Mouse (Mus musculus): ENCODE results near the gene Acsbg2. TPM values are rescaled to one million over a fixed set of nuclear protein-coding genes. Genes with fewer than 3 reads are reported as not detected.
A peak's percentile ranks its signal among the peaks of the same experiment; 100 is the strongest.

Gene Acsbg2
- polyA plus RNA-seq, 1 experiment from 2014 or later: not detected

DNA sequence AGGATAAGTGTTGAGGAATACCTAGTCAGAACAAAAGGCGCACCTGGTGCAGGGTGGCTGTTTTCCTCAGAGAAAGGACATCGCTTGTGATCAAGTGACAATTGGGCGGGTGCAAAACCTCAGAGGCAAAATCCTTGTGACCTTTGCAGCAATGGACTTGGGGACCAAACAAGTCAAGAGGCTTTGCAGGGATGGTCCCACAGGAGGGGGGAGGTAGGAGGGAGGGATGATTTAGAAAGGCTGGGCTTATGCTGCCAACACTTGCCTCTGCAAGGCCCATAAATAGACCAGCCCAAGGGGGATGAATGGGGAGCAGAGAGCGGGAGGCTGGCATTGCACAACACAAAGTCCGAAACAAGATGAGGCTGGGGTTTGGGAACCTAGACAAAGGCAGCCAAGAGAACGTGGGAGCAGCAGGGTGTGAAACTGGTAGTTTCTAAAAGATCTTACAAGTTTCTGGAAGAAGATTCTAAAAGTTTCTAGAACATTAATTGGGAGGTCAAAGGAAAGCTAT lies 55.2 kb downstream of the Acsbg2 start:
- no peak overlapping the region for H3K4me3 ChIP-seq (ENCODE audit: low read depth, low read length)
- no peak overlapping the region for H3K9ac ChIP-seq (replicated peaks; ENCODE audit: low read length)
- H3K27me3 ChIP-seq (ENCODE audit: control insufficient read depth, insufficient read depth, low read length): no peaks in the 10 kb centered on the region
- ATAC-seq (replicated peaks; ENCODE audit: insufficient number of reproducible peaks, low FRiP score, low TSS enrichment, low read depth) (no peak), DNase-seq (ENCODE audit: low spot score) (no peak)
- H3K36me3 ChIP-seq (replicated peaks; ENCODE audit: control insufficient read depth, insufficient read depth, low read depth, low read length): no peaks in the 10 kb centered on the region
- no peak overlapping the region for H3K4me2 ChIP-seq (ENCODE audit: low read depth, low read length)
- H3K27ac ChIP-seq (replicated peaks; ENCODE audit: low read depth, low read length): no peak overlapping the region
- 77% methylated on average over 6 of the region's 6 CpGs for WGBS
- H3K4me1 ChIP-seq (ENCODE audit: control insufficient read depth, insufficient read depth, low read length): no peaks in the 10 kb centered on the region
- H3K9me3 ChIP-seq (replicated peaks; ENCODE audit: control insufficient read depth, low read length): no peaks in the 10 kb centered on the region

DNA sequence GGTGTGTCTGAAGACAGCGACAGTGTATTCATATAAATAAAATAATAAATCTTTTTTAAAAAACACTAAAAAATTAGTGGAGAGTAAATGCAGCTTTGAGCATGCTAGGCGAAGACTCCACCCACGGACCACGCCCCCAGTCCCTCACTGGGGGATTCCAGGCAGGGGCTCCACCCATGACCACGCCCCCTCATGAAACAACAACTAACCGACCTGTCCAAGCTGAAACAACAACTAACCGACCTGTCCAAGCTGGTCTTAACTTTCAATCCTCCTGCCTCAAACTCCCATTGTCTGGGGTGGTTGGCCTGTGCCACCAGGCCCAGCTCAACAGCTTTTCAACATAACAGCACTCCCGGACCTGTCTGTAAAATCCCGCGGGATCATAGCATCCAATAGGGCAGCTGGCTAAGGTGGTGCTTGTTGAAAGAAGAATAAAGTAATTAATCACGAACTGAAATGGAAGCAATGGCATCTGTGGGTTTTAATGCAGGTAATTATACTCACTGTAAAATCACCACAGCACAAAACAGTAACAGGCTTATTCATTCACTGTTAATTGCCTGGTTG lies 56.1 kb downstream of the Acsbg2 start:
- no peak overlapping the region for H3K27ac ChIP-seq (replicated peaks; ENCODE audit: low read depth, low read length)
- H3K36me3 ChIP-seq (replicated peaks; ENCODE audit: control insufficient read depth, insufficient read depth, low read depth, low read length): no peaks in the 10 kb centered on the region
- DNase-seq (ENCODE audit: low spot score): no peak
- H3K4me1 ChIP-seq (ENCODE audit: control insufficient read depth, insufficient read depth, low read length): no peaks in the 10 kb centered on the region
- H3K9me3 ChIP-seq (replicated peaks; ENCODE audit: control insufficient read depth, low read length): no peaks in the 10 kb centered on the region
- H3K9ac ChIP-seq (replicated peaks; ENCODE audit: low read length): no peak overlapping the region
- no peak for ATAC-seq (replicated peaks; ENCODE audit: insufficient number of reproducible peaks, low FRiP score, low TSS enrichment, low read depth)
- no peak overlapping the region for H3K4me2 ChIP-seq (ENCODE audit: low read depth, low read length)
- WGBS: 23% methylated on average over 11 of the region's 11 CpGs
- no peaks in the 10 kb centered on the region for H3K27me3 ChIP-seq (ENCODE audit: control insufficient read depth, insufficient read depth, low read length)
- H3K4me3 ChIP-seq (ENCODE audit: low read depth, low read length): no peak overlapping the region

- no peak for ATAC-seq (replicated peaks; ENCODE audit: insufficient number of reproducible peaks, low FRiP score, low TSS enrichment, low read depth)
- Histone ChIP-seq H3K4me1 (ENCODE audit: control insufficient read depth, insufficient read depth, low read length) (no peaks in the 10 kb centered on the region; the same call in 1 of the 2 replicates), H3K9ac (replicated peaks; ENCODE audit: low read length) (no peak overlapping the region), H3K4me3 (ENCODE audit: low read depth, low read length) (no peak overlapping the region), H3K27ac (replicated peaks; ENCODE audit: low read depth, low read length) (no peak overlapping the region), H3K9me3 (replicated peaks; ENCODE audit: control insufficient read depth, low read length) (no peaks in the 10 kb centered on the region), H3K36me3 (replicated peaks; ENCODE audit: control insufficient read depth, insufficient read depth, low read depth, low read length) (no peaks in the 10 kb centered on the region), H3K4me2 (ENCODE audit: low read depth, low read length) (no peak overlapping the region), H3K27me3 (ENCODE audit: control insufficient read depth, insufficient read depth, low read length) (no peaks in the 10 kb centered on the region)
- WGBS: 88% methylated on average over 3 of the region's 3 CpGs
- DNase-seq (ENCODE audit: low spot score): no peak
Observed at GRCm38 (mm10) chr17:56815057-56815345, 59.2 kb downstream of the Acsbg2 start.

- H3K27me3 ChIP-seq (ENCODE audit: control insufficient read depth, insufficient read depth, low read length): no peaks in the 10 kb centered on the region
- ATAC-seq (replicated peaks; ENCODE audit: insufficient number of reproducible peaks, low FRiP score, low TSS enrichment, low read depth) (peak; percentile 56), DNase-seq (ENCODE audit: low spot score) (peak; percentile 95)
- WGBS: 14% methylated on average over 24 of the region's 24 CpGs
- no peaks in the 10 kb centered on the region for H3K36me3 ChIP-seq (replicated peaks; ENCODE audit: control insufficient read depth, insufficient read depth, low read depth, low read length)
- no peak overlapping the region for H3K27ac ChIP-seq (replicated peaks; ENCODE audit: low read depth, low read length)
- no peak overlapping the region for H3K9ac ChIP-seq (replicated peaks; ENCODE audit: low read length)
- no peaks in the 10 kb centered on the region; the same call in 1 of the 2 replicates for H3K4me1 ChIP-seq (ENCODE audit: control insufficient read depth, insufficient read depth, low read length)
- H3K4me3 ChIP-seq (ENCODE audit: low read depth, low read length): no peak overlapping the region
- no peak overlapping the region for H3K4me2 ChIP-seq (ENCODE audit: low read depth, low read length)
- no peaks in the 10 kb centered on the region for H3K9me3 ChIP-seq (replicated peaks; ENCODE audit: control insufficient read depth, low read length)
Observed at GRCm38 (mm10) chr17:56814316-56815056, 59.8 kb downstream of the Acsbg2 start.

DNA sequence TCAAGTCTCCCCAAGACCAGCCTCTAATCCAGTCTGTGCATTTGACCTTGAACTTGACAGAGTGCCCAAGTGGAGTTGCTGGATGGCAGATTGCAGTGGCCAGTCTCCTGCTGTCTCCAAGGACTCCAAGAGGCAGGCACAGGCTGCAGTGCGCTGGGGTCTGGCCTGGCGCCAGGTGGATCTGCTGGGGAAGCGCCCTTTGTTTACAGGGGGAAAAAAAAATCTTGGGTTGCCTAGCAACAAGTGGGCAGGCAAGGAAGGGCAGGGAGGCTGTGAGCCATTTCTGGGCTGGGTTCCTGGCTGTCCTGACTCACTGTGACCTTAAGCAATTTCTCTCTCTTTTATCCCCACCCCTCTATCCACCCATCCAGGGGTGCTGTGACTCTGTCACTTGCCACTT lies 64.0 kb downstream of the Acsbg2 start:
- 0 out of 2 replicates have a peak, but pooled peaks have one; percentile 51 for ATAC-seq (replicated peaks; ENCODE audit: insufficient number of reproducible peaks, low FRiP score, low TSS enrichment, low read depth)
- no peak overlapping the region for H3K4me2 ChIP-seq (ENCODE audit: low read depth, low read length)

GRCm38 (mm10) chr17:56808518-56808917 lies 65.7 kb downstream of the Acsbg2 start:
- Histone ChIP-seq H3K4me1 (ENCODE audit: control insufficient read depth, insufficient read depth, low read length) (no peaks in the 10 kb centered on the region; the same call in 1 of the 2 replicates), H3K4me2 (ENCODE audit: low read depth, low read length) (no peak overlapping the region), H3K9me3 (replicated peaks; ENCODE audit: control insufficient read depth, low read length) (no peaks in the 10 kb centered on the region), H3K27me3 (ENCODE audit: control insufficient read depth, insufficient read depth, low read length) (no peaks in the 10 kb centered on the region), H3K9ac (replicated peaks; ENCODE audit: low read length) (no peak overlapping the region), H3K36me3 (replicated peaks; ENCODE audit: control insufficient read depth, insufficient read depth, low read depth, low read length) (no peaks in the 10 kb centered on the region), H3K27ac (replicated peaks; ENCODE audit: low read depth, low read length) (no peak overlapping the region), H3K4me3 (ENCODE audit: low read depth, low read length) (no peak overlapping the region)
- 11% methylated on average over 9 of the region's 9 CpGs for WGBS
- ATAC-seq (replicated peaks; ENCODE audit: insufficient number of reproducible peaks, low FRiP score, low TSS enrichment, low read depth): peak; percentile 72
- DNase-seq (ENCODE audit: low spot score): peak; percentile 85

More for the DNA sequence above, 64.0 kb downstream of the Acsbg2 start:
- Histone ChIP-seq H3K4me3 (ENCODE audit: low read depth, low read length) (no peak overlapping the region), H3K9ac (replicated peaks; ENCODE audit: low read length) (no peak overlapping the region), H3K27me3 (ENCODE audit: control insufficient read depth, insufficient read depth, low read length) (no peaks in the 10 kb centered on the region), H3K36me3 (replicated peaks; ENCODE audit: control insufficient read depth, insufficient read depth, low read depth, low read length) (no peaks in the 10 kb centered on the region), H3K27ac (replicated peaks; ENCODE audit: low read depth, low read length) (no peak overlapping the region), H3K4me1 (ENCODE audit: control insufficient read depth, insufficient read depth, low read length) (no peaks in the 10 kb centered on the region; the same call in 1 of the 2 replicates), H3K9me3 (replicated peaks; ENCODE audit: control insufficient read depth, low read length) (no peaks in the 10 kb centered on the region)
- WGBS: 11% methylated on average over 3 of the region's 3 CpGs
- DNase-seq (ENCODE audit: low spot score): peak; percentile 59

DNA sequence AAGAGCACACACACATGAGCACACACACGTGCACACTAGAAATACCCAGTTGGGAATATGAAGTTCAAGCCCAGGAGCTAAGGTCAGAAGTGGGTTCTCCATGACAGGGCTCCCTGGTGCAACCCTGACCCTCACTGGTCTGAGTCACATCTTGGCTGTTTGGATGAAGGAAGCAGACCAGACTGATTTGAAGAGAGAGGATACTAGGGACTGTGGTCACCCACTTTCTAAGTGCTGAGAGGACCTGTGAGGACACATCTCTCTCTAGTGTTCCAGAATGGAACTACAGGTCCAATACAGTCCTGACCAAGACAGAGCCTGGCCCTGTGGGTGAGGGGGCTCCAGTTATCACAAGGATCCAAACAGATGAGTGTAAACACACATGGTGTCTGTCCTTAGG lies 68.5 kb downstream of the Acsbg2 start:
- no peaks in the 10 kb centered on the region; the same call in 1 of the 2 replicates for H3K4me1 ChIP-seq (ENCODE audit: control insufficient read depth, insufficient read depth, low read length)
- no peaks in the 10 kb centered on the region for H3K9me3 ChIP-seq (replicated peaks; ENCODE audit: control insufficient read depth, low read length)
- no peak overlapping the region for H3K4me3 ChIP-seq (ENCODE audit: low read depth, low read length)
- H3K36me3 ChIP-seq (replicated peaks; ENCODE audit: control insufficient read depth, insufficient read depth, low read depth, low read length): no peaks in the 10 kb centered on the region
- no peak overlapping the region for H3K4me2 ChIP-seq (ENCODE audit: low read depth, low read length)
- DNase-seq (ENCODE audit: low spot score): no peak
- no peak overlapping the region for H3K9ac ChIP-seq (replicated peaks; ENCODE audit: low read length)
- 76% methylated on average over 1 of the region's 1 CpGs for WGBS
- no peak for ATAC-seq (replicated peaks; ENCODE audit: insufficient number of reproducible peaks, low FRiP score, low TSS enrichment, low read depth)
- no peaks in the 10 kb centered on the region for H3K27me3 ChIP-seq (ENCODE audit: control insufficient read depth, insufficient read depth, low read length)
- H3K27ac ChIP-seq (replicated peaks; ENCODE audit: low read depth, low read length): no peak overlapping the region

GRCm38 (mm10) chr17:56804952-56805351 lies 69.3 kb downstream of the Acsbg2 start:
- Histone ChIP-seq H3K27ac (replicated peaks; ENCODE audit: low read depth, low read length) (no peak overlapping the region), H3K4me1 (ENCODE audit: control insufficient read depth, insufficient read depth, low read length) (no peaks in the 10 kb centered on the region; the same call in 1 of the 2 replicates), H3K36me3 (replicated peaks; ENCODE audit: control insufficient read depth, insufficient read depth, low read depth, low read length) (no peaks in the 10 kb centered on the region), H3K9ac (replicated peaks; ENCODE audit: low read length) (no peak overlapping the region), H3K4me3 (ENCODE audit: low read depth, low read length) (no peak overlapping the region), H3K4me2 (ENCODE audit: low read depth, low read length) (no peak overlapping the region), H3K9me3 (replicated peaks; ENCODE audit: control insufficient read depth, low read length) (no peaks in the 10 kb centered on the region), H3K27me3 (ENCODE audit: control insufficient read depth, insufficient read depth, low read length) (no peaks in the 10 kb centered on the region)
- WGBS: 80% methylated on average over 5 of the region's 5 CpGs
- ATAC-seq (replicated peaks; ENCODE audit: insufficient number of reproducible peaks, low FRiP score, low TSS enrichment, low read depth) (no peak), DNase-seq (ENCODE audit: low spot score) (no peak)
